17 mouse cellular contexts compared by ENCODE assay signal in genomic region chr11:101690326-101690725, GRCm38 (mm10). TPM values are rescaled to one million over a fixed set of nuclear protein-coding genes. Genes with fewer than 3 reads are reported as not detected.
A peak's percentile ranks its signal among the peaks of the same experiment; 100 is the strongest.
DNase-seq lines count a peak whose midpoint lies in the region; ATAC-seq and TF ChIP-seq lines count a peak whose summit lies in the region.
"Had no signal": no experiment of that assay in that cellular context is flagged by ENCODE, and none has a peak within 500 bp of the region (broad histone marks: within the 10 kb centered on the region; RNA-seq: fewer than 3 reads in every experiment).

No protein-coding gene starts in this region.

- H3K9me3 ChIP-seq in forebrain, postnatal 0 days (ENCODE audit: low read length): no peaks in the 10 kb centered on the region
- no peaks in the 10 kb centered on the region for H3K9me3 ChIP-seq in liver, embryonic 11.5 days (ENCODE audit: control insufficient read depth, low read length)
- H3K9me3 ChIP-seq: embryonic facial prominence, embryonic 13.5 days; heart, embryonic 12.5 days; hindbrain, embryonic 10.5 days had no signal

- H3K36me3 ChIP-seq in forebrain, postnatal 0 days (ENCODE audit: insufficient read depth): no peaks in the 10 kb centered on the region
- H3K36me3 ChIP-seq in liver, embryonic 11.5 days (ENCODE audit: control insufficient read depth, insufficient read depth, low read length): no peaks in the 10 kb centered on the region
- H3K36me3 ChIP-seq: embryonic facial prominence, embryonic 13.5 days; heart, embryonic 12.5 days; hindbrain, embryonic 10.5 days had no signal

- no peak for TF ChIP-seq CTCF in layer of hippocampus, adult 2 months (conservative IDR thresholded peaks at IDR 0.05)
- TF ChIP-seq CTCF in forebrain, postnatal 0 days (IDR thresholded peaks at IDR 0.05; ENCODE audit: low read depth): no peak

- no peaks in the 10 kb centered on the region for H3K27me3 ChIP-seq in forebrain, postnatal 0 days (ENCODE audit: insufficient read depth, low read length)
- no peaks in the 10 kb centered on the region for H3K27me3 ChIP-seq in liver, embryonic 11.5 days (replicated peaks; ENCODE audit: control insufficient read depth, insufficient read depth, low read length)
- H3K27me3 ChIP-seq: embryonic facial prominence, embryonic 13.5 days; heart, embryonic 12.5 days; Patski had no signal

- H3K4me1 ChIP-seq in forebrain, postnatal 0 days (ENCODE audit: insufficient read depth): peaks cover 35% of the 10 kb centered on the region
- H3K4me1 ChIP-seq in liver, embryonic 11.5 days (replicated peaks; ENCODE audit: control insufficient read depth, insufficient read depth, low read length): peaks cover 3% of the 10 kb centered on the region

- H3K9ac ChIP-seq in forebrain, postnatal 0 days: no peak overlapping the region
- no peak overlapping the region for H3K9ac ChIP-seq in liver, embryonic 11.5 days (ENCODE audit: low read depth, low read length)
- H3K9ac ChIP-seq: embryonic facial prominence, embryonic 13.5 days; heart, embryonic 12.5 days; hindbrain, embryonic 14.5 days had no signal

- H3K4me2 ChIP-seq in forebrain, postnatal 0 days (ENCODE audit: low read depth): no peak overlapping the region
- H3K4me2 ChIP-seq in liver, embryonic 11.5 days: no peak overlapping the region
- H3K4me2 ChIP-seq: embryonic facial prominence, embryonic 13.5 days; heart, embryonic 12.5 days; hindbrain, embryonic 14.5 days had no signal

- no peak overlapping the region for H3K4me3 ChIP-seq in layer of hippocampus, adult 2 months
- no peak overlapping the region for H3K4me3 ChIP-seq in forebrain, postnatal 0 days (ENCODE audit: low read depth, low read length)
- H3K4me3 ChIP-seq in liver, embryonic 11.5 days (ENCODE audit: low read depth, low read length): no peak overlapping the region
- H3K4me3 ChIP-seq: embryonic facial prominence, embryonic 13.5 days; heart, adult 2 months; heart, embryonic 12.5 days; hindbrain, embryonic 10.5 days had no signal

- WGBS in forebrain, postnatal 0 days: 50% methylated on average over 5 of the region's 5 CpGs
- 65% methylated on average over 5 of the region's 5 CpGs for WGBS in liver, embryonic 11.5 days

- no peak for ATAC-seq in forebrain, postnatal 0 days
- no peak for ATAC-seq in liver, embryonic 11.5 days (replicated peaks; ENCODE audit: low FRiP score)
- ATAC-seq: activated CD4-positive, CD25-positive, alpha-beta regulatory T cell, adult 4 months; Patski had no signal

- H3K27ac ChIP-seq in layer of hippocampus, adult 2 months: peak overlapping the region; percentile 15; the same call in 1 of the 2 replicates
- peak overlapping the region; percentile 83 for H3K27ac ChIP-seq in forebrain, postnatal 0 days (ENCODE audit: low read depth, low read length)
- H3K27ac ChIP-seq in liver, embryonic 11.5 days (ENCODE audit: low read depth, low read length): no peak overlapping the region
- H3K27ac ChIP-seq: embryonic facial prominence, embryonic 13.5 days; heart, adult 2 months; hindbrain, embryonic 14.5 days had no signal

- no peak for DNase-seq in layer of hippocampus, adult 2 months (ENCODE audit: low spot score in 2 of 2)
- DNase-seq in layer of hippocampus, postnatal 10 days (ENCODE audit: low spot score in 2 of 2): no peak
- peak; percentile 37 for DNase-seq in right cerebral cortex, adult 18-20 months
- no peak for DNase-seq in right cerebral cortex, postnatal 25 days
- DNase-seq in forebrain, postnatal 0 days: no peak
- no peak for DNase-seq in liver, embryonic 11.5 days (ENCODE audit: low spot score)
- DNase-seq: cerebellum, adult 18-20 months; cerebellum, adult 9-11 months; cerebellum, postnatal 36 days; gastrocnemius, postnatal 14 days; heart, adult 2 months had no signal

RNA-seq across cellular contexts. Expression of gene Arl4d, which starts 25.0 kb away (rescaled TPM):
- 10 to 100 TPM; 10.6 to 16.0 TPM for total RNA-seq in layer of hippocampus, adult 2 months (2021)
- 10 to 100 TPM; 12.1 to 13.3 TPM for total RNA-seq in layer of hippocampus, postnatal 10 days (2021)
- total RNA-seq in forebrain, postnatal 0 days (2014; rRNA removed): 22.5 and 28.3 TPM in 2 replicates
- 13.4 and 15.7 TPM in 2 replicates for polyA plus RNA-seq in forebrain, postnatal 0 days (2015; fragmentation: Nextera tagmentation; extraction: Ambion mirVana)
- polyA plus RNA-seq in liver, embryonic 11.5 days (2014; fragmentation: Nextera tagmentation; extraction: Ambion mirVana): 3.6 and 3.9 TPM in 2 replicates

RNA-seq across cellular contexts. Expression of gene Dhx8, which starts 42.4 kb away (rescaled TPM):
- 10 to 100 TPM; 33.2 to 38.4 TPM for total RNA-seq in layer of hippocampus, adult 2 months (2021)
- total RNA-seq in layer of hippocampus, postnatal 10 days (2021): 10 to 100 TPM; 31.3 to 32.3 TPM
- 26.5 and 33.3 TPM in 2 replicates for total RNA-seq in forebrain, postnatal 0 days (2014; rRNA removed)
- polyA plus RNA-seq in forebrain, postnatal 0 days (2015; fragmentation: Nextera tagmentation; extraction: Ambion mirVana): 18.8 and 25.0 TPM in 2 replicates
- 37.6 and 38.8 TPM in 2 replicates for polyA plus RNA-seq in liver, embryonic 11.5 days (2014; fragmentation: Nextera tagmentation; extraction: Ambion mirVana)
